Mouse (Mus musculus) adrenal gland, postnatal 36 days (tissue): Measurements from ENCODE around the gene Stab1. TPM values are rescaled to one million over a fixed set of nuclear protein-coding genes. Genes with fewer than 3 reads are reported as not detected.

Source experiments
- DNase-seq, 2 experiments: peaks; one replicate each; pipeline ENCODE4 v3.0.0; 2021; ENCODE audit warnings: mixed read lengths in 1 of 2
- long read RNA-seq, 2 experiments: library from polyadenylated mRNA; stranded (forward); transcript quantifications; one replicate each; pipeline ENCODE4 v2.0.0; 2021; ENCODE audit warnings: borderline sequencing depth in 2 of 2
- total RNA-seq, 2 experiments: library from RNA; stranded (reverse); gene quantifications; 2 replicates each; pipeline ENCODE4 v1.2.3; 2021

Stab1 gene
- 10 to 100 TPM; 61.7 to 88.5 TPM for total RNA-seq
- long read RNA-seq, experiment 1, partial matches to known transcripts: 8 of 11 reads
- long read RNA-seq, experiment 1, other reads (novel, unspliced or antisense): 2 of 11 reads
- long read RNA-seq, experiment 2, partial matches to known transcripts: 2 of 5 reads
- long read RNA-seq, experiment 2, other reads (novel, unspliced or antisense): 3 of 5 reads

- peak; percentile 60 to 69 for DNase-seq
These were observed at the start of gene Stab1 for GRCm38 (mm10) chr14:31168425-31168824. Stab1 (minus strand) TSS chr14:31168641.

GRCm38 (mm10) chr14:31217666-31218065 is 49.2 kb upstream of the Stab1 start, which contains the start of gene Sema3g:
Sema3g (plus strand) TSS chr14:31217860.
- peak; percentile 73 to 74 for DNase-seq

GRCm38 (mm10) chr14:31216846-31217245 is 48.4 kb upstream of the Stab1 start, which contains the start of gene Nisch:
Nisch (minus strand) TSS chr14:31216946.
- DNase-seq: no peak

GRCm38 (mm10) chr14:31215157-31216002 is 46.9 kb upstream of the Stab1 start:
- DNase-seq: peak; percentile 59 to 82

GRCm38 (mm10) chr14:31214684-31215083 is 46.2 kb upstream of the Stab1 start:
- no peak for DNase-seq

- DNase-seq: no peak
These were observed 45.4 kb upstream of the Stab1 start for GRCm38 (mm10) chr14:31213868-31214267.

GRCm38 (mm10) chr14:31212499-31212898 is 44.1 kb upstream of the Stab1 start:
- DNase-seq: no peak

- no peak for DNase-seq
These were observed 43.4 kb upstream of the Stab1 start for GRCm38 (mm10) chr14:31211854-31212253.

- no peak for DNase-seq
These were observed 40.7 kb upstream of the Stab1 start for GRCm38 (mm10) chr14:31209133-31209557.

- no peak for DNase-seq
These were observed 39.6 kb upstream of the Stab1 start, which contains the start of gene Tnnc1 for GRCm38 (mm10) chr14:31208084-31208483. Tnnc1 (plus strand) TSS chr14:31208312.

- peak; percentile 52 to 68 for DNase-seq
These were observed 38.8 kb upstream of the Stab1 start for GRCm38 (mm10) chr14:31207070-31207830.

- DNase-seq: peak; percentile 97 to 99
These were observed 38.1 kb upstream of the Stab1 start for GRCm38 (mm10) chr14:31206472-31206981.

- DNase-seq: peak; percentile 66 to 70
These were observed 37.4 kb upstream of the Stab1 start for GRCm38 (mm10) chr14:31205562-31206467.

GRCm38 (mm10) chr14:31205244-31205561 is 36.8 kb upstream of the Stab1 start:
- DNase-seq: peak in 1 of 2 experiments; percentile 33

GRCm38 (mm10) chr14:31204844-31205243 is 36.4 kb upstream of the Stab1 start:
- DNase-seq: no peak

GRCm38 (mm10) chr14:31200038-31200437 is 31.6 kb upstream of the Stab1 start:
- DNase-seq: no peak

- DNase-seq: no peak
These were observed 31.2 kb upstream of the Stab1 start for GRCm38 (mm10) chr14:31199599-31199998.

GRCm38 (mm10) chr14:31197547-31198516 is 29.4 kb upstream of the Stab1 start:
- peak; percentile 82 to 85 for DNase-seq

- peak in 1 of 2 experiments; percentile 60 for DNase-seq
These were observed 27.5 kb upstream of the Stab1 start for GRCm38 (mm10) chr14:31195968-31196367.

GRCm38 (mm10) chr14:31195521-31195920 is 27.1 kb upstream of the Stab1 start:
- no peak for DNase-seq
